Mouse (Mus musculus): Measurements from ENCODE around the gene Ctbs.

The Ctbs gene

GRCm38 (mm10) chr3:146433681-146434350 lies 15.8 kb upstream of the Ctbs start:
- DNase-seq, result no peak

GRCm38 (mm10) chr3:146434686-146435085 lies 14.9 kb upstream of the Ctbs start:
- DNase-seq, result no peak

- no peak for DNase-seq
Observed at GRCm38 (mm10) chr3:146435533-146435932, 14.1 kb upstream of the Ctbs start.

- no peak for DNase-seq
Observed at GRCm38 (mm10) chr3:146436114-146436513, 13.5 kb upstream of the Ctbs start.

- DNase-seq, result no peak
Observed at GRCm38 (mm10) chr3:146440011-146440410, 9.6 kb upstream of the Ctbs start.

- no peak for DNase-seq
Observed at GRCm38 (mm10) chr3:146440422-146440821, 9.2 kb upstream of the Ctbs start.

- DNase-seq, result no peak
Observed at GRCm38 (mm10) chr3:146442484-146442883, 7.1 kb upstream of the Ctbs start.

GRCm38 (mm10) chr3:146442936-146443335 lies 6.7 kb upstream of the Ctbs start:
- DNase-seq, result peak in 1 of 2 experiments; percentile 45

- DNase-seq, result no peak
Observed at GRCm38 (mm10) chr3:146443380-146443779, 6.2 kb upstream of the Ctbs start.

GRCm38 (mm10) chr3:146444880-146445279 lies 4.7 kb upstream of the Ctbs start:
- DNase-seq, result no peak

- DNase-seq, result no peak
Observed at GRCm38 (mm10) chr3:146447156-146447555, 2.4 kb upstream of the Ctbs start.

GRCm38 (mm10) chr3:146447598-146447997 lies 2.0 kb upstream of the Ctbs start:
- no peak for DNase-seq

- no peak for DNase-seq
Observed at GRCm38 (mm10) chr3:146448372-146448771, 1.2 kb upstream of the Ctbs start.

GRCm38 (mm10) chr3:146448969-146449368 lies 626 bp upstream of the Ctbs start:
- DNase-seq, result peak in 1 of 2 experiments; percentile 27

- peak; percentile 99 for DNase-seq
Observed at GRCm38 (mm10) chr3:146450371-146450841, 811 bp downstream of the Ctbs start.

- DNase-seq, result no peak
Observed at GRCm38 (mm10) chr3:146451375-146451774, 1.8 kb downstream of the Ctbs start.

- no peak for DNase-seq
Observed at GRCm38 (mm10) chr3:146462939-146463338, 13.3 kb downstream of the Ctbs start.

- no peak for DNase-seq
Observed at GRCm38 (mm10) chr3:146469226-146469625, 19.6 kb downstream of the Ctbs start.

GRCm38 (mm10) chr3:146472657-146473056 lies 23.1 kb downstream of the Ctbs start:
- DNase-seq, result no peak

GRCm38 (mm10) chr3:146473741-146474140 lies 24.1 kb downstream of the Ctbs start:
- no peak for DNase-seq

- no peak for DNase-seq
Observed at GRCm38 (mm10) chr3:146474428-146474827, 24.8 kb downstream of the Ctbs start.

- no peak for DNase-seq
Observed at GRCm38 (mm10) chr3:146482044-146482443, 32.4 kb downstream of the Ctbs start.

- no peak for DNase-seq
Observed at GRCm38 (mm10) chr3:146486464-146486863, 36.9 kb downstream of the Ctbs start.

- no peak for DNase-seq
Observed at GRCm38 (mm10) chr3:146494941-146495340, 45.3 kb downstream of the Ctbs start.

- DNase-seq, result no peak
Observed at GRCm38 (mm10) chr3:146498989-146499388, 49.4 kb downstream of the Ctbs start.

All from kidney, postnatal 4 days (tissue).